Mouse (Mus musculus): Measurements from ENCODE around the gene Ankrd54.

- TF ChIP-seq CTCF (IDR thresholded peaks at IDR 0.05; ENCODE audit: borderline replicate concordance, extremely low read depth, insufficient read depth, insufficient read length), result no peak
- TF ChIP-seq POLR2A (IDR thresholded peaks at IDR 0.05; ENCODE audit: borderline replicate concordance, extremely low read depth, insufficient read depth, insufficient read length, poor library complexity, severe bottlenecking), result no peak
These were observed 47.8 kb upstream of the Ankrd54 start for GRCm38 (mm10) chr15:79110528-79110927.

All from brain, embryonic 14.5 days (tissue).